Mouse (Mus musculus): ENCODE measurements around the gene Hist2h3b. TPM values are rescaled to one million over a fixed set of nuclear protein-coding genes. Genes with fewer than 3 reads are reported as not detected.

Gene Hist2h3b
- polyA plus RNA-seq, 1 experiment from 2014 or later = 96.2 TPM

Small RNAs within 50 kb of the gene (microRNA-seq; reads per million reads assigned to microRNA genes)
- gene Gm44492 (not detected), gene Gm47311 (not detected), gene Gm47313 (not detected)

Other genes with a start within 250 kb of the Hist2h3b start
- gene Vps45, start 210.2 kb upstream of the Hist2h3b start, polyA plus RNA-seq (2015; fragmentation: Nextera tagmentation; extraction: Ambion mirVana) = 41.1 and 55.4 TPM in 2 replicates
- gene Otud7b, start 164.1 kb upstream of the Hist2h3b start, polyA plus RNA-seq (2015; fragmentation: Nextera tagmentation; extraction: Ambion mirVana) = 20.8 and 23.8 TPM in 2 replicates
- gene Mtmr11, start 106.7 kb upstream of the Hist2h3b start, polyA plus RNA-seq (2015; fragmentation: Nextera tagmentation; extraction: Ambion mirVana) = 37.3 and 38.2 TPM in 2 replicates
- gene Sf3b4, start 96.3 kb upstream of the Hist2h3b start, polyA plus RNA-seq (2015; fragmentation: Nextera tagmentation; extraction: Ambion mirVana) = 163 and 184 TPM in 2 replicates
- gene Sv2a, start 87.5 kb upstream of the Hist2h3b start, polyA plus RNA-seq (2015; fragmentation: Nextera tagmentation; extraction: Ambion mirVana) = 7.6 and 8.7 TPM in 2 replicates
- 46.6 and 55.0 TPM in 2 replicates for gene Bola1, start 48.9 kb upstream of the Hist2h3b start, polyA plus RNA-seq (2015; fragmentation: Nextera tagmentation; extraction: Ambion mirVana)
- gene Hist2h2ab, start 48.8 kb upstream of the Hist2h3b start, polyA plus RNA-seq (2015; fragmentation: Nextera tagmentation; extraction: Ambion mirVana) = 1.7 TPM in 1 of 2 replicates, not detected in the other
- gene Hist2h2ac, start 47.8 kb upstream of the Hist2h3b start, polyA plus RNA-seq (2015; fragmentation: Nextera tagmentation; extraction: Ambion mirVana) = 13.2 and 14.1 TPM in 2 replicates
- 8.7 and 12.0 TPM in 2 replicates for gene Hist2h2be, start 47.5 kb upstream of the Hist2h3b start, polyA plus RNA-seq (2015; fragmentation: Nextera tagmentation; extraction: Ambion mirVana)
- 6.4 and 10.0 TPM in 2 replicates for gene Hist2h3c2, start 29.5 kb upstream of the Hist2h3b start, polyA plus RNA-seq (2015; fragmentation: Nextera tagmentation; extraction: Ambion mirVana)
- gene Hist2h2aa2, start 28.4 kb upstream of the Hist2h3b start, polyA plus RNA-seq (2015; fragmentation: Nextera tagmentation; extraction: Ambion mirVana) = 52.8 and 67.0 TPM in 2 replicates
- 14.9 and 20.9 TPM in 2 replicates for gene Hist2h2aa1, start 23.2 kb upstream of the Hist2h3b start, polyA plus RNA-seq (2015; fragmentation: Nextera tagmentation; extraction: Ambion mirVana)
- gene Hist2h3c1, start 22.0 kb upstream of the Hist2h3b start, polyA plus RNA-seq (2015; fragmentation: Nextera tagmentation; extraction: Ambion mirVana) = 1.5 TPM in 1 of 2 replicates, not detected in the other
- 11.2 and 12.5 TPM in 2 replicates for gene Hist2h4, start 5.3 kb upstream of the Hist2h3b start, polyA plus RNA-seq (2015; fragmentation: Nextera tagmentation; extraction: Ambion mirVana)
- 13.8 and 13.9 TPM in 2 replicates for gene Hist2h2bb, start 1.1 kb downstream of the Hist2h3b start, polyA plus RNA-seq (2015; fragmentation: Nextera tagmentation; extraction: Ambion mirVana)
- 2.1 and 2.7 TPM in 2 replicates for gene Fcgr1, start 25.3 kb downstream of the Hist2h3b start, polyA plus RNA-seq (2015; fragmentation: Nextera tagmentation; extraction: Ambion mirVana)
- gene BC107364, start 183.7 kb downstream of the Hist2h3b start, polyA plus RNA-seq (2015; fragmentation: Nextera tagmentation; extraction: Ambion mirVana) = 0.20 TPM in 1 of 2 replicates, not detected in the other